Mouse (Mus musculus) inflammation-experienced regulatory T-cells, adult 6 months (primary cell): Measurements from ENCODE around the gene Foxp4. TPM values are rescaled to one million over a fixed set of nuclear protein-coding genes. Genes with fewer than 3 reads are reported as not detected.

Source experiments
- ATAC-seq: one replicate; pipeline ENCODE4 v1.8.0; 2017
- polyA plus RNA-seq, 3 experiments: library from polyadenylated mRNA; unstranded; fragments of 100-300 nt; shearing (Covaris generic); gene quantifications; one replicate each; pipeline ENCODE4 v1.2.1; 2017

Gene Foxp4
- polyA plus RNA-seq, 3 experiments from 2014 or later, result 1.9 to 5.7 (median 4.4) TPM

DNA sequence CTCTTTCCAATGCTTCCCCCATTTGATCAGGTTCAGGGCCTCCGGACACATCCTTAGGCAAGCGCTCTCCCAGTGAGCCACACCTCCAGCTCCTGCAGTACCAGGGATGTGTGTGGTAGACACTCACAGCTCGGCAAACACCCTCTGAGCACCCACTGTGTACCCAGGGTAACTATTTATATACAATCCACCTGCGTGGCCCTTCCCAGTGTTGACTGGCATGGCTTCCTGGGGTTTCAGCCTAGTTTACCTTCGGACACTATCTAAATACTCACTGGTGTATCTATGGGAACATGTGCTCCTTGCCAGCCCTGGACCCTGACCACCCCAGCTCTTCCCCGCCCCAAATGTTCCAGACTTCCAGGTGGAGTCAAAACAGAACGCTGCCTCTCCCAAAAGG, 34.7 kb downstream of the Foxp4 start:
- ATAC-seq, result no peak

DNA sequence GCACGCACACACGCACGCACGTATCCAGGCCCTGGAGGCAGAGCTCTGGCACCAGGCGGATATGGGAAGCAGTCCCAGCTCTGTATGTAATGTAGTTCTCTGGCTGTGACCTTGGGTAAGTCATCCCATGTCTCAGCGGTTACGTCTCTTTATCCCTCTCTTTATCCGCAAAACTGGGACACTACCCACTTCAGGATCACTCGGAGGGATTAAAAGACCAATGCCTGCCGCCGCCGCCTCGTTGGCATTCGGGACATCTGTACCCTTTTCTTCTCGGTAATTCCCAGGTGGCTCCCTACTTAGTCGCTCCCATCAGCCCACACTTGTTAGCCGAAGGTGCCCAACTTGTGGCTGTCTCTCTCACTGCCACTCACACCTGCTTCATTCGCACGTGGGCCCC, 35.2 kb downstream of the Foxp4 start:
- ATAC-seq, result no peak

GRCm38 (mm10) chr17:47888641-47889040, 35.8 kb downstream of the Foxp4 start:
- ATAC-seq, result no peak

DNA sequence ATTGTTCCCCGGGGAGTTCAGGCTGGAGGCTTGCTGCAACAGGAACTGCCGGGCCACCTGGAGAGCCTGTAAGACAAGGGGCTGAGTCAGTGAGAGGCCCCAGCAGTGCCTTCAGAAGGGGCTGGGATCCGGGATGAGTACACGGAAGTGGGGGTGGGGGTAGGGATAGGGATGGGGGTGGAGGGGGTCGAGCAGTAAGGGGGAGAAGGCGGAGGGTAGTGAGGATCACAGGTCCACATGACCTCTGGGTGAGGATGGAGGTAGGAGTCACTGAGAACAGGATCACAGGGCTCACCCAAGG, 36.3 kb downstream of the Foxp4 start:
- ATAC-seq, result no peak

GRCm38 (mm10) chr17:47887381-47888154, 36.9 kb downstream of the Foxp4 start:
- no peak for ATAC-seq

DNA sequence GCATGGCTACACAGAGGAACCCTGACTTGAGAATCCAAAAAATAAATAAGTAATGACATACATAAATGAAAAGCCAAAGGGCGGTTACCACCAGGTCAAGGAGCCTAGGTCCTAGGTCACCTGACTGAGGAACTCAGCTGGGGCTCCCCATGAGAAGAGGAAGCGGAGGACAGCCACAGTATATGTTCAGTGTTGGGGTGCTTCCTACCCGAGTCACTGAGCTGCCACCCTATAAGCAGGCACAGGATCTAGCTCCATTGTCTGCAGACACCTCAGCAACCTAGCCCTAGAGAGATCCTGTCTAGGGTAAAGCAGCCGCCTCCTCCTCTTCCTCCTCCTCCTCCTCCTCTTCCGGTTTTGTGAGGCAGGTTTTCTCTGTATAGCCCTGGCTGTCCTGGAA, 41.3 kb downstream of the Foxp4 start:
- peak; percentile 58 for ATAC-seq

DNA sequence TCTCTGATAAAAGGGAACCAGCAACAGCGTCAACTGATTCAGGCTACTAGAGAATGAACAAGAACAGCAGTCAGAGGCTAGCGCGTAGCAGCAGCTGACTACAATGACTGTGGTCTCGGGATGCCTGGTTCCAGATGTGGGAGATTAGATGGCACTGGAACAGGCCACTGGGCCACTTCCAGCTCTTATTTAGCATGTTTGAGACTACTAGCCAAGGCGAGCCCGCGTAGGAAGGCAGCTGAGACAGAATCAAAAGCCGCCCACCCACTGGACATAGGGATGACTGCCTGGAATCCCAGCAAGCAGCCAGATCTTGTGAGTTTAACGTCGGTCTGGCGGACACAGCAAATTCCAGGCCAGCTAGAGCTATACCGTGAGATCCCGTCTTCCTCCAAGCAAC, 43.1 kb downstream of the Foxp4 start:
- ATAC-seq, result no peak

- no peak for ATAC-seq
Observed at GRCm38 (mm10) chr17:47879207-47879606, 45.2 kb downstream of the Foxp4 start.

- ATAC-seq, result no peak
Observed at GRCm38 (mm10) chr17:47878378-47879089, 45.9 kb downstream of the Foxp4 start.

GRCm38 (mm10) chr17:47877715-47878377, 46.6 kb downstream of the Foxp4 start:
- ATAC-seq, result no peak

DNA sequence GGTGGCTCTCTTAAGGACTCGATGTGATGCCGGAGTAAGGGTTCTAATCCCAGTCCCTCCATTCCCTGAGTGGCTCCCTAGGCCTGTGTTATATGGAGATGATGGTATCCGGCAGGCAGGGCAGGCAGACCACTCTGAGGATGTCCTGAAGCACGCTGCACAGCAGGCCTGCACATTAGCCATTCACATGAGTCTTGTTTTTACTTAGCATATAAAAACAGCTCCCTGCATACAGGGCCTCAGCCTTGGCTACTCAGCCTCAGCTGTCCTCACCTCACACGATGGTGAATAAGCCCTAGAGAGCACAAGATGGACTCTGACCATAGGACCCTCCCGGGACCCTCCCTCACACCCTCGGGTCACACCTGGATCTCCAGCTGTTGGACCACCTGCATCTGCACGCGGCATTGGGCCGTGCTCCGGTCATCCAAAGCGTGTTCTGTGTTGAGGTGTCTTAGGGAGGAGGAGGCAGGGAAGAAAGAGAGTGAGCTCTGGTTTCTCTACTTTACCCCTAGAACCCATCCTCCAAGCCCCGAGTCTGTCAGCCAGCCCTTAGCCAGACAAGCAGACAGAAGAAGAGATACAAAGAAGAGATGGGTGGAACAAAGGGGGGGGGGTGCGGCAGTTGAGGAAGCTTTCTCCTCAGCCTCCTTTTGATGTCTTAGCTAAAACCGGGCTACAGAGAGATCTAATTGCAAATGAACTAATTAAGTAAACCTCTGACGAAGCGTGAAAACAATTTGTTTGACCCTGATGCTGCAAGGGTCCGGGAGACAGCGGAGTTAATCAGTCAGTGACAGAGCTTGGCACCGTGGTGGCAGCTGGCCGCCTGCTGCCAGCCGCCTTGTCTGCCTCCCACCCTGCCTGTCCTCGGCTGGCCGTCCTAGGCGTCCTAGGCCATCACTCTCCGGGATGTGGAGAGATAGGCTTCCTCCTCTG, 47.4 kb downstream of the Foxp4 start:
- ATAC-seq, result no peak

DNA sequence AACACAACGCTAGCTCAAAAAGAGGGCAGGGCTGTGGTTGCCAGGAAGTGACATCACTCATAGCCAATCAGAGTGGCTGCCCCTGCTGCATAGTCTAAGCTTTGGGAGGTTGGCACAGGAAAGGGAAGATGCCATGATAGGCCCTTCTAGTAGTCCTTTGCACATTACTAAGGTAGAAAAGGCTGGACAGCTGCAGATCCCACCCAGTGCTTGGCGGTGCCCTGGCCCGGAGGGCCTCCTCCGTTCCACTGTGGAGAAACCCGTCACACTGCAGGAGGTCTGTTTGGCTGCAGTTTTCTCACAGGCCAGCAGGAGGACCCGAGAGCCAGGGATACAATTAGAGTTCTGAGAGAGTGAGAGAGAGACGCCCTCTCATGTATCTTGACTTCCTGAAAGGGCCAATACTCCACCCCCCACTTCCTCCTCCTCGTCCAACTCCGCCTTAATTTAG, 51.1 kb downstream of the Foxp4 start:
- peak; percentile 94 for ATAC-seq

DNA sequence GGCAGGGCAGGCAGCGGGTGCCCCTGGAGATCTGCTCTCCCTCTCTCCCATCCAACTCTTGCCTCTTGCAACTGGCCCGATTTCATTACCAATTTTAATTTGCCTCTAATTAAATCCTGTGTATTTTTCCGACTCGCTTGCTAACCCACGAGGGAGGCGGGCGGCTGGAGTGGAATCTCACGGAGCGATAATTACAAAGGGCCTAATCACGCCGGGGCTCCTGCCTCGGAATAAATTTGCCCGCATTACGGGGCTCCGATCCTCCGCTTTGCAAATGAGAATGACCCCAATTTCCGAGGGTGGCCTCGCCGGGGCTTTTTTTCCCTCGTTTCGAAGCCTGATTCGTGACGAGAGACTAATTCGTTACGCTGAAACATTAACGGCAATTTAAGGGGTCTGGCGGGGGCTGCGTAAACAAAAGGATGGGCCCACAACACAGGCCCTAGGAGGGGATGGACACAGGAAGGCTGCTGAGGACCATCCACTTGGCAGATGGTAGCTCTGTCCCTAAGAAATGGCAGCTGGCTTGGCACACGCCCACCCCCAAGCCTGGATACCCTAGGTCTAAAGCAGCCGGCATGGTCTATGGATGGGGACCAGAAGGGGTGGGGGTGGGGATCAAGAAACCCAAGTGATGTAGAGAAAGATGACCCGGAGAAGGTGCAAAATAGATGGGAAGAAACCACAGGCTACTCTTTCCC, 52.0 kb downstream of the Foxp4 start:
- ATAC-seq, result no peak

DNA sequence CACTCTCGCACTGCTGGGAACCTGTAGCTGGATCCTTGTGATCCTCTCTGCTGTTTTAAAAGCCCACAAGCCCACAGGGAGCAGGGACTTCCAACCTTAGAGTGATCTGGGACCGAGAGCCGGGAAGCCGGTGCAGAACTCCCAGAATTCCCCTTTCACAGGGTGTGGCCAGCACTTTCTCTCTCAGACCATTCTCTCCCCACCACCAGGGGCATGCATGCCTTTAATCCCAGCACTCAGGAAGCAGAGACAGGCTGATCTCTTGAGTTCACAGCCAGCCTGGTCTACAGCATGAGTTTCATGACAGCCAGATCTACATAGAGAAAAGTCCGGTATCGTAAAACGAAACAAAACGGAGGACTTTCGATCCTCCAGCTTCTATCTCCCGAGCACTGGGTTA, 54.6 kb downstream of the Foxp4 start:
- ATAC-seq, result no peak

DNA sequence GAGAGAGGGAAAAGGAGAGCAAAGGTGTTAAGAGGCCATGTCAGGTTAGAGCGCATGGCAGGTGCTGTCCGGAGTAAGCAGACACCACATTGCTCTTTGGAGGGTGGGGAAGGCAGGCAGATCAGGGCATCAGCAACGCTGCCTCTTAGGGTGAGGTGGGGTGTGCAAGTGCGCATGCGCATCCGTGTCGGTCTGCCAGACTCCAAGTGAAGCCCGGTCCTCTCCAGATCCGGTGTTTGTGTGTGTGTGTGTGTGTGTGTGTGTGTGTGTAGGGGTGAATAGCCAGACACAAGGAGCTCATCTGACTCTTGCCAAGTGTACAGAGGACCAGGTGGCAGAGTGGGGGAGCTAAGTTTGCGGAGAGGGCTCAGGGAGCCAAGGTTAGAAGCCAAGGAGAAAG, 58.4 kb downstream of the Foxp4 start:
- ATAC-seq, result no peak

DNA sequence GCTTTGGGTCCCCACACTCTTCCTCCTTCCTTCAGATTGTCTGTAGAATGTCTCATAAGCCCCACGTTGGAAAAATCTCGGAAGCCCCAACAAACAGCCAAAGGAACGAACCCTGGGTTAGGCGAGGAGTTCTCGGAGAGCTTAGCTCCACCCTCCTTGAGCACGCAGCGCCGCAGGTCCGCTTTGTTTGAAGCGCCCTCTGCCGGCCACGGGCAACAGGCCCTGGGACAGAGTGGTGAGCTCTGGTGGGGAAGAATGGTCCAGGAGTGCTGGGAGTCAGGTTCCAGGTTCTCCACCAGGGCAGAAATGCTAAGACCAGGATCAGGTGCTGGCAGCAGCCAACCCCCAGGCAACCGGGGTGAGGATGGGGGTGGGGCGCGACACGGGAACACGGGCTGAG, 59.9 kb downstream of the Foxp4 start:
- peak; percentile 91 for ATAC-seq

GRCm38 (mm10) chr17:47863437-47863836, 61.0 kb downstream of the Foxp4 start:
- no peak for ATAC-seq

DNA sequence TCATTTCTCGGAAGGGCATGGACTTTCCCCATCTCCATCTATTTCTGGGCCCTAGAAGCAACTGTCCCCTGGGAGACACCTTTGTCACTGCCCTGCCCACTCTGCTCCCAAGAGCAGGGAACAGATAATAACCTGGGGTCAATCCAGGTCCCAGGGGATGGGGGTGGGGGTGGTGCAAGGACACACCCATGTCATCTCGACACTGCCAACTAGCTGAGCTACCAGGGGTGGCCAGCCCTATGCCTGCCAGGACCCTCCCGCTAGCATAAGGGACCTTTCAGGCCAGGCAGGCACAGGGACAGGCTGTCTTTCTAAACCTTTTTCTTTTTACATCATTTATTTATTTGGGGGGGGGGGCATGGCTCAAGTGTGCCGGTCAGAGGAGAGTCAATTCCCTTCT, 61.4 kb downstream of the Foxp4 start:
- no peak for ATAC-seq

DNA sequence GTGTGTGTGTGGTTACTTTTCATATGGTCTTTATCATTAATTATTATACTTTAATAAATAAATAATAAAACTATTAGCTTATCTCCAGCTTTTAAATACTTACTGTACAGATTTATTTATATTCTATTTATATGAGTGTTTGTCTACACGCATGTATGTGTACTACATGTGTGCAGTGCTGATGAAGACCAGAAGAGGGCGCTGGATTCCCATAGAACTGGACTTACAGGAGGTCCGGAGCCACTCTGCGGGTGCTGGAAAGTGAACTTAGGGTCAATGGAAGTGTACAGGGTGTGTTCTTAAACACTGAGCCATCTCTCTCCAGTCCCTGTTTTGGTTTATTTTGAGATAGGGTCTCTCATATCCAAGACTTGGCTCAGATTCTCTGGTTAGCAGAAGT, 68.9 kb downstream of the Foxp4 start:
- ATAC-seq, result no peak

- peak; percentile 77 for ATAC-seq
Observed at GRCm38 (mm10) chr17:47854908-47855307, 69.5 kb downstream of the Foxp4 start.

- no peak for ATAC-seq
Observed at GRCm38 (mm10) chr17:47853760-47854159, 70.7 kb downstream of the Foxp4 start.

DNA sequence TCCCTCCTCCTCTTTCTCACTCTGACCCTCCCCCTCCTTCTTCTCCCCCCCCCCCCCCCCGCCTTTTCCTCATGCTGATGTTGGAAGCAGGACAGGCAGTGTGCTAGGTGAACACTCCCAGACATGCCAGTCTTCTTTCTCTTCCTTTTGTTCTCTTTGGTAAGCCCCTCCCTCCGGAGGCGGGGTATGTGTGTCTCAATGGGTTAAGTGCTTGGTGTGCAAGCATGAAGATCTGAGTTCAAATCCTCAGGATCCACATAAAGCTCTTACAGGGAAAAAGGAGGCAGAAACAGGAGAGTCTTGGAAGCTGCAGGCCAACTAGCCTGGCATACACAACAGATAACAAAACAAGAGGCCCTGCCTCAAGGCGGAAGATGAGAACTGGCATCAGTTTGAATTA, 71.1 kb downstream of the Foxp4 start:
- ATAC-seq, result no peak
